Mouse (Mus musculus) intestine, embryonic 16.5 days (tissue): ENCODE data around the gene Slc9a9. TPM values are rescaled to one million over a fixed set of nuclear protein-coding genes. Genes with fewer than 3 reads are reported as not detected.
A peak's percentile ranks its signal among the peaks of the same experiment; 100 is the strongest.

Source experiments
- ATAC-seq: fragments of 200-750 bp; cut with Nextera tagmentation; 2 replicates; pipeline ENCODE4 v1.8.0; 2017; ENCODE audit warnings: moderate TSS enrichment, moderate library complexity
- H3K27ac ChIP-seq: fragments of 300-500 bp; sonication (generic); 2 replicates; pipeline ENCODE4 v1.5.1; 2014; ENCODE audit warnings: mild to moderate bottlenecking, low read length
- H3K27me3 ChIP-seq: fragments of 300-500 bp; sonication (generic); replicated peaks from 2 replicates; pipeline ENCODE4 v1.6.1; 2014; ENCODE audit warnings: low read length, control low read depth, mixed read lengths; ENCODE audit not compliant: control insufficient read depth, insufficient read depth
- H3K36me3 ChIP-seq: fragments of 300-500 bp; sonication (generic); 2 replicates; pipeline ENCODE4 v1.6.1; 2014; ENCODE audit warnings: low read length, control low read depth; ENCODE audit not compliant: control insufficient read depth, insufficient read depth
- H3K4me1 ChIP-seq: fragments of 300-500 bp; sonication (generic); 2 replicates; pipeline ENCODE4 v1.6.1; 2014; ENCODE audit warnings: low read length, control low read depth, mixed read lengths; ENCODE audit not compliant: control insufficient read depth, insufficient read depth
- H3K4me2 ChIP-seq: fragments of 300-500 bp; sonication (generic); 2 replicates; pipeline ENCODE4 v1.6.1; 2014; ENCODE audit warnings: low read depth, low read length, control low read depth
- H3K4me3 ChIP-seq: fragments of 300-500 bp; sonication (generic); 2 replicates; pipeline ENCODE4 v1.5.1; 2014; ENCODE audit warnings: mild to moderate bottlenecking, low read length
- H3K9ac ChIP-seq: fragments of 300-500 bp; sonication (generic); 2 replicates; pipeline ENCODE4 v1.6.1; 2014; ENCODE audit warnings: low read depth, low read length
- H3K9me3 ChIP-seq: fragments of 300-500 bp; sonication (generic); 2 replicates; pipeline ENCODE4 v1.6.1; 2016; ENCODE audit warnings: low read length, control low read depth; ENCODE audit not compliant: control insufficient read depth
- WGBS: fragments of 180-500 bp; shearing (Covaris S2); extraction: QIAGEN DNeasy Blood & Tissue Kit; methylation state at CpG from one replicate; pipeline ENCODE4 v1.1.7; 2014; 5-methylcytosine and 5-hydroxymethylcytosine counted together
- polyA plus RNA-seq: library from polyadenylated mRNA; unstranded; fragments of >200 nt; fragmentation: Nextera tagmentation; extraction: Ambion mirVana; gene quantifications from 2 replicates; pipeline ENCODE4 v1.2.1, GENCODE M21; 2015

Gene Slc9a9
- polyA plus RNA-seq, 1 experiment from 2014 or later, result 2.3 TPM

GRCm38 (mm10) chr9:95077938-95078337 is 408.2 kb downstream of the Slc9a9 start:
- H3K9me3 ChIP-seq, result no peaks in the 10 kb centered on the region
- H3K4me1 ChIP-seq, result 0 out of 2 replicates have a peak, but pooled peaks cover 5% of the 10 kb centered on the region
- no peaks in the 10 kb centered on the region for H3K27me3 ChIP-seq
- H3K27ac ChIP-seq, result no peak overlapping the region
- no peak overlapping the region for H3K4me2 ChIP-seq
- H3K9ac ChIP-seq, result no peak overlapping the region
- WGBS, result 83% methylated on average over 5 of the region's 5 CpGs
- no peak overlapping the region for H3K4me3 ChIP-seq
- no peak for ATAC-seq
- H3K36me3 ChIP-seq, result no peaks in the 10 kb centered on the region

DNA sequence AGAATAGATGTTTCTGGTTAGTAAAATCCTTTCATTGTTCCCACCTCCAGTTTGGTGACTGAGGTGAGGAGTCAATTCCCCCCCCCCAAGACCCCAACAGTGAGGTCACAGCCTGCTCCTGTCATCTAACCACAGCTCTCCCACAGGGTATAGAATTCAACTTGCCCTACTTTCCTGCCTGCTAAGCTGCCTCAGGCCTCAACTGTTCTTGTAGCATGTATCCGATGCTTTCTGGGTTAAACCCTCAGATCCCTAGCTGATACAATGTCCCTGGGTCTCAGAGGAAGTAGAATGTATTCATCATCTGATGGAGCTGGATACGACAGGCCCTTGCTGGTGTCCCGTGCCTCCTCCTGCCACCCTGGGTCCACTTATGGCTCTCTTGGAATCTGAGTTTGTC is 408.9 kb downstream of the Slc9a9 start:
- Histone ChIP-seq H3K4me3 (no peak overlapping the region), H3K27ac (no peak overlapping the region), H3K4me1 (0 out of 2 replicates have a peak, but pooled peaks cover 4% of the 10 kb centered on the region), H3K36me3 (no peaks in the 10 kb centered on the region), H3K27me3 (no peaks in the 10 kb centered on the region), H3K9me3 (no peaks in the 10 kb centered on the region), H3K9ac (no peak overlapping the region), H3K4me2 (no peak overlapping the region)
- no peak for ATAC-seq
- 75% methylated on average over 3 of the region's 3 CpGs for WGBS

DNA sequence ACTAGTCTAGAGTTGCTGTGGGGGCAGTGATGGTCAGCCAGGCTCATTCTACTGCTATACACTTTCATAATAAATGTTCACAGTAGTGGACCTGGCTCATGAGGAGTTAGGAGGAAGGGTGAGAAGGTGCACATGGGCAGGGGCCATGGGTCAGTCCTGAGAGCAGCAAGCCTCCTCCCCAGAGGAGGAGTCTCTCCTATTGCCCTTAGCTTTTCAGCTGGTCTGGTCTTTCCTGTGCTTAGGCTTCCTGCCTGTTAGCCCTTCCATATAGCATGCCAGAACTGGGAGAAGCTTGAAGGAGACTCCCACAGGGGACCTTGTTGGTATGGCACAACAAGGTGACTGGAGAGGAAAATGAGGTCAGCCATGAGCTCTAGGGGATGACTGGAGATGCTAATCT is 410.2 kb downstream of the Slc9a9 start:
- ATAC-seq, result no peak
- Histone ChIP-seq H3K4me3 (no peak overlapping the region), H3K9me3 (no peaks in the 10 kb centered on the region), H3K27ac (no peak overlapping the region), H3K4me2 (no peak overlapping the region), H3K9ac (no peak overlapping the region), H3K4me1 (no peaks in the 10 kb centered on the region), H3K27me3 (no peaks in the 10 kb centered on the region), H3K36me3 (no peaks in the 10 kb centered on the region)

DNA sequence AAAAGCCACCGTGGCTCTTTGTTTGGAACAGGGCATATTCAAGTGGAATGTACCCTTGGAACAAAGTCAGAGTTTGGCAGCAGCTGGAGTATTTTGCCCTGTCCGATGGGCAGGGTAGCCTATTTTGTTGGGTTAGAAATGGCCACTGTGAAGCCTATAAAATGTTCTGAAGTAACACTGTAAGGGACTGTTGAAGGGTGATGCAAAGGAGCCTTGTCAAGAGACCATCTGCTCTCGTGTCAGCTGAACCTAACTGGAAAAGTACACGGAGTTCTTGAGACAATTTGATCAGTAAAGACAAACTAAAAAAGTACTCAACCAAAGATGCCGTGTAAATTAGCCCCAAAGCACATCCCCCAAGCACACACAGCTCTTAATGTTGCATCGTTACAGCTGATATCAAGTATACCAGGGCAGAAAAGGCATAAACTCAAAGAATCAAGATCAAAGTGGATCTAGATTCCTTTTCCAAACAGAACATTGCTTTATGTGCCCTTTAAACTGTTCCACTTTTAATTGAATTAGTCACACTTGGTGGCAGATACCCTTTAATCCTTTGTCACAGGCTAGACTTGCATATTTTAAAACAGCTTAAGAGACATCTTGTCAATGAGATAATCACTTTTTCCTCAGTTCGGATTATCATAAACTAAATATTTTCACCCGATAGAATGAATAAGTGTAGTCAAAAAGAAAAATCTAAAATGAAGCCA is 416.6 kb downstream of the Slc9a9 start:
- Histone ChIP-seq H3K4me2 (no peak overlapping the region), H3K4me1 (no peaks in the 10 kb centered on the region), H3K9me3 (no peaks in the 10 kb centered on the region), H3K36me3 (no peaks in the 10 kb centered on the region), H3K4me3 (no peak overlapping the region), H3K27ac (no peak overlapping the region), H3K27me3 (no peaks in the 10 kb centered on the region), H3K9ac (no peak overlapping the region)
- 69% methylated on average over 8 of the region's 8 CpGs for WGBS
- ATAC-seq, result no peak

GRCm38 (mm10) chr9:95088221-95088620 is 418.5 kb downstream of the Slc9a9 start:
- Histone ChIP-seq H3K4me3 (no peak overlapping the region), H3K27me3 (no peaks in the 10 kb centered on the region; the same call in 1 of the 2 replicates), H3K9me3 (no peaks in the 10 kb centered on the region), H3K4me1 (no peaks in the 10 kb centered on the region), H3K9ac (no peak overlapping the region), H3K27ac (no peak overlapping the region), H3K36me3 (no peaks in the 10 kb centered on the region), H3K4me2 (no peak overlapping the region)
- 94% methylated on average over 4 of the region's 4 CpGs for WGBS
- no peak for ATAC-seq

DNA sequence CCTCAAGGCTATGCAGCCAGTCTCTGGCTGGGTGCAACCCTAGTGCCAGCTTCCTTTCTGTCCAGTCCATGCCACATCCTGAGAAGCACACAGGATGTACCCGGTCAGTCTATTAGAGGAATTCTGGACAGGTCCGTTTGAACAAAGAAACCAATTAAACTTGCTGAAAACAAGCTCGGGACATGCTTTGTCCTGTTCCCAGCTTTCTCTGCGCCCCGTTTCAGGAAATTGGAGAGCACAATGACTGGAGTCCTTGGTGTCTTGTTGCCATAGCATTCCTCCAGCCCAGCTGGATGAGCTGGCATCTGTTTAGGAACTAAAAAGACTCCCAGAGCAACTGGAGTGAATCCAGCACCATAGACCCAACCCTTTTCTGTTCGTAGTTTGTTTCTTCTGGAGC is 419.3 kb downstream of the Slc9a9 start:
- H3K4me2 ChIP-seq, result no peak overlapping the region
- ATAC-seq, result no peak

DNA sequence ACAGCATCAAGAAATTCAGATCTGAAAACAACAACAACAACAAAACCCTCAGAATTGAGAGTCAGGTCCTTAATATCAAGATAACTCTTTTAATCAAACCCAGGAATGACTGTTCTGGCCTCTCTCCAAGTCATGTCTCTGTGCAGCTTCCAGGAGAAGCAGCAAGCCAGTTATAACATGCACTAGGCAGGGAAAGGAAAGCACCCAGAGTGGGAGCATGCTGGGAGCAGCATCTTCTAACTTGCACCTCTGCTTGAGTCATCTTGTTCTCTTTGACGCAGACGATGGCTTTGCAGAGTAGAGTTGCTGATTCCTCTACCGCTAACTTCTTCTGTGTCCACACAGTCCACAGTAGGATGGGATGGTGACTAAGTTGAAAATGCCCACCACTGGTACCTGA is 426.8 kb downstream of the Slc9a9 start:
- ATAC-seq, result no peak
- Histone ChIP-seq H3K4me2 (no peak overlapping the region), H3K27ac (no peak overlapping the region), H3K27me3 (no peaks in the 10 kb centered on the region; the same call in 1 of the 2 replicates), H3K9me3 (no peaks in the 10 kb centered on the region), H3K9ac (no peak overlapping the region), H3K4me3 (no peak overlapping the region), H3K36me3 (no peaks in the 10 kb centered on the region), H3K4me1 (no peaks in the 10 kb centered on the region)
- WGBS, result 87% methylated on average over 3 of the region's 3 CpGs

More for the DNA sequence above, 419.3 kb downstream of the Slc9a9 start:
- WGBS, result 65% methylated on average over 6 of the region's 6 CpGs
- Histone ChIP-seq H3K9me3 (no peaks in the 10 kb centered on the region), H3K27me3 (no peaks in the 10 kb centered on the region; the same call in 1 of the 2 replicates), H3K4me3 (no peak overlapping the region), H3K27ac (no peak overlapping the region), H3K9ac (no peak overlapping the region), H3K36me3 (no peaks in the 10 kb centered on the region), H3K4me1 (no peaks in the 10 kb centered on the region)

GRCm38 (mm10) chr9:95105768-95106167 is 436.1 kb downstream of the Slc9a9 start:
- WGBS, result 90% methylated on average over 6 of the region's 6 CpGs
- Histone ChIP-seq H3K36me3 (no peaks in the 10 kb centered on the region), H3K4me1 (no peaks in the 10 kb centered on the region), H3K9ac (no peak overlapping the region), H3K4me3 (no peak overlapping the region), H3K27ac (no peak overlapping the region), H3K9me3 (no peaks in the 10 kb centered on the region), H3K27me3 (no peaks in the 10 kb centered on the region), H3K4me2 (no peak overlapping the region)
- ATAC-seq, result no peak

DNA sequence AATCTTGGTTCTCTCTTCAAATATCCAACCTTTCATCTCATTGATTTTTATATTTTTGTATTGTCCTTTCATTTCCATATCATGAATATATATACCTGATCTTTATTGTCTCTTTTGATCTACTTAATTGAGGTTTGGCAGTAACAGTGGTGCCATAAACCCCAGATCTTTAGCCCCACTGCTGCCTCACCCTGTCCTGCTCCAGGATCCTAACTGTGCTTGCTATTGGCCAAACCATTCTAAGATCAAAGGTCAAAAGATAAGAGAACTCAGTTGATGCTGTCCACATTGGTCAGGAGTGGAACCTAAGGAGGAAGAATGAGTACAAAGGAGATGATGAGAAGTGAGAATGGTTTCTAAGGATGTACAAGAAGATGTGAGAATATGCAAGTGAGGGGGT is 440.1 kb downstream of the Slc9a9 start:
- H3K4me2 ChIP-seq, result no peak overlapping the region
- no peaks in the 10 kb centered on the region for H3K4me1 ChIP-seq
- no peak overlapping the region for H3K27ac ChIP-seq
- ATAC-seq, result peak; percentile 84
- no peak overlapping the region for H3K4me3 ChIP-seq
- H3K9ac ChIP-seq, result no peak overlapping the region
- no peaks in the 10 kb centered on the region for H3K27me3 ChIP-seq
- H3K36me3 ChIP-seq, result no peaks in the 10 kb centered on the region
- no peaks in the 10 kb centered on the region for H3K9me3 ChIP-seq

- Histone ChIP-seq H3K9me3 (no peaks in the 10 kb centered on the region), H3K9ac (no peak overlapping the region), H3K27ac (no peak overlapping the region), H3K4me1 (no peaks in the 10 kb centered on the region), H3K4me3 (no peak overlapping the region), H3K36me3 (no peaks in the 10 kb centered on the region), H3K27me3 (no peaks in the 10 kb centered on the region), H3K4me2 (no peak overlapping the region)
- ATAC-seq, result no peak
- WGBS, result 79% methylated on average over 5 of the region's 5 CpGs
Measured at GRCm38 (mm10) chr9:95110768-95111167, 441.1 kb downstream of the Slc9a9 start.
